Mouse (Mus musculus): ENCODE measurements around the gene Ptprk.

Gene Ptprk

GRCm38 (mm10) chr10:28491006-28491405 lies 416.4 kb downstream of the Ptprk start:
- Histone ChIP-seq H3K4me1 (replicated peaks; ENCODE audit: low read depth, low read length) (peaks cover 23% of the 10 kb centered on the region), H3K9me3 (ENCODE audit: low read length) (peaks cover under 1% of the 10 kb centered on the region; the same call in 1 of the 2 replicates), H3K27me3 (ENCODE audit: insufficient read depth, low read length) (no peaks in the 10 kb centered on the region), H3K4me3 (replicated peaks; ENCODE audit: low read length) (no peak overlapping the region), H3K36me3 (ENCODE audit: insufficient read depth, low read length) (no peaks in the 10 kb centered on the region)
- TF ChIP-seq CTCF (conservative IDR thresholded peaks at IDR 0.05; ENCODE audit: low read length) (no peak), POU5F1 (IDR thresholded peaks at IDR 0.05; ENCODE audit: borderline replicate concordance, low read length) (no peak)

GRCm38 (mm10) chr10:28492206-28492605 lies 417.6 kb downstream of the Ptprk start:
- Histone ChIP-seq H3K4me3 (replicated peaks; ENCODE audit: low read length) (no peak overlapping the region), H3K36me3 (ENCODE audit: insufficient read depth, low read length) (no peaks in the 10 kb centered on the region), H3K27me3 (ENCODE audit: insufficient read depth, low read length) (no peaks in the 10 kb centered on the region), H3K4me1 (replicated peaks; ENCODE audit: low read depth, low read length) (peaks cover 23% of the 10 kb centered on the region), H3K9me3 (ENCODE audit: low read length) (no peaks in the 10 kb centered on the region)
- no peak for TF ChIP-seq POU5F1 (IDR thresholded peaks at IDR 0.05; ENCODE audit: borderline replicate concordance, low read length)
- TF ChIP-seq NANOG (IDR thresholded peaks at IDR 0.05; ENCODE audit: borderline replicate concordance, low read length), result no peak
- no peak for TF ChIP-seq CTCF (conservative IDR thresholded peaks at IDR 0.05; ENCODE audit: low read length)

- H3K4me1 ChIP-seq (replicated peaks; ENCODE audit: low read depth, low read length), result peaks cover 23% of the 10 kb centered on the region
- no peaks in the 10 kb centered on the region for H3K9me3 ChIP-seq (ENCODE audit: low read length)
- TF ChIP-seq CTCF (conservative IDR thresholded peaks at IDR 0.05; ENCODE audit: low read length), result no peak
- no peak for TF ChIP-seq POU5F1 (IDR thresholded peaks at IDR 0.05; ENCODE audit: borderline replicate concordance, low read length)
- TF ChIP-seq NANOG (IDR thresholded peaks at IDR 0.05; ENCODE audit: borderline replicate concordance, low read length), result no peak
- H3K4me3 ChIP-seq (replicated peaks; ENCODE audit: low read length), result peak overlapping the region; percentile 49
- H3K27me3 ChIP-seq (ENCODE audit: insufficient read depth, low read length), result no peaks in the 10 kb centered on the region
- H3K36me3 ChIP-seq (ENCODE audit: insufficient read depth, low read length), result no peaks in the 10 kb centered on the region
Measured at GRCm38 (mm10) chr10:28492870-28493269, 418.2 kb downstream of the Ptprk start.

- peaks cover 23% of the 10 kb centered on the region for H3K4me1 ChIP-seq (replicated peaks; ENCODE audit: low read depth, low read length)
- no peaks in the 10 kb centered on the region for H3K9me3 ChIP-seq (ENCODE audit: low read length)
- TF ChIP-seq POU5F1 (IDR thresholded peaks at IDR 0.05; ENCODE audit: borderline replicate concordance, low read length) (no peak), NANOG (IDR thresholded peaks at IDR 0.05; ENCODE audit: borderline replicate concordance, low read length) (peak; percentile 37; the same call in 1 of the 2 replicates)
- peak overlapping the region; percentile 49 for H3K4me3 ChIP-seq (replicated peaks; ENCODE audit: low read length)
- no peaks in the 10 kb centered on the region for H3K36me3 ChIP-seq (ENCODE audit: insufficient read depth, low read length)
- no peaks in the 10 kb centered on the region for H3K27me3 ChIP-seq (ENCODE audit: insufficient read depth, low read length)
Measured at GRCm38 (mm10) chr10:28493271-28493861, 418.7 kb downstream of the Ptprk start.

GRCm38 (mm10) chr10:28497791-28498190 lies 423.2 kb downstream of the Ptprk start:
- H3K4me3 ChIP-seq (replicated peaks; ENCODE audit: low read length), result no peak overlapping the region
- TF ChIP-seq NANOG (IDR thresholded peaks at IDR 0.05; ENCODE audit: borderline replicate concordance, low read length) (no peak), CTCF (conservative IDR thresholded peaks at IDR 0.05; ENCODE audit: low read length) (no peak), POU5F1 (IDR thresholded peaks at IDR 0.05; ENCODE audit: borderline replicate concordance, low read length) (no peak)
- H3K27me3 ChIP-seq (ENCODE audit: insufficient read depth, low read length), result no peaks in the 10 kb centered on the region

GRCm38 (mm10) chr10:28498504-28498903 lies 423.9 kb downstream of the Ptprk start:
- H3K4me1 ChIP-seq (replicated peaks; ENCODE audit: low read depth, low read length), result peaks cover 9% of the 10 kb centered on the region
- H3K4me3 ChIP-seq (replicated peaks; ENCODE audit: low read length), result no peak overlapping the region
- H3K9me3 ChIP-seq (ENCODE audit: low read length), result no peaks in the 10 kb centered on the region
- no peak for TF ChIP-seq CTCF (conservative IDR thresholded peaks at IDR 0.05; ENCODE audit: low read length)
- no peak for TF ChIP-seq NANOG (IDR thresholded peaks at IDR 0.05; ENCODE audit: borderline replicate concordance, low read length)
- TF ChIP-seq POU5F1 (IDR thresholded peaks at IDR 0.05; ENCODE audit: borderline replicate concordance, low read length), result no peak
- H3K27me3 ChIP-seq (ENCODE audit: insufficient read depth, low read length), result no peaks in the 10 kb centered on the region
- no peaks in the 10 kb centered on the region for H3K36me3 ChIP-seq (ENCODE audit: insufficient read depth, low read length)

More at GRCm38 (mm10) chr10:28497791-28498190, 423.2 kb downstream of the Ptprk start:
- H3K9me3 ChIP-seq (ENCODE audit: low read length), result no peaks in the 10 kb centered on the region
- peaks cover 16% of the 10 kb centered on the region for H3K4me1 ChIP-seq (replicated peaks; ENCODE audit: low read depth, low read length)
- no peaks in the 10 kb centered on the region for H3K36me3 ChIP-seq (ENCODE audit: insufficient read depth, low read length)

- H3K27me3 ChIP-seq (ENCODE audit: insufficient read depth, low read length), result no peaks in the 10 kb centered on the region
- H3K9me3 ChIP-seq (ENCODE audit: low read length), result no peaks in the 10 kb centered on the region
- H3K4me1 ChIP-seq (replicated peaks; ENCODE audit: low read depth, low read length), result peaks cover 14% of the 10 kb centered on the region
- TF ChIP-seq CTCF (conservative IDR thresholded peaks at IDR 0.05; ENCODE audit: low read length), result no peak
- no peak for TF ChIP-seq NANOG (IDR thresholded peaks at IDR 0.05; ENCODE audit: borderline replicate concordance, low read length)
- no peak for TF ChIP-seq POU5F1 (IDR thresholded peaks at IDR 0.05; ENCODE audit: borderline replicate concordance, low read length)
- no peak overlapping the region for H3K4me3 ChIP-seq (replicated peaks; ENCODE audit: low read length)
- no peaks in the 10 kb centered on the region for H3K36me3 ChIP-seq (ENCODE audit: insufficient read depth, low read length)
Measured at GRCm38 (mm10) chr10:28513601-28514000, 439.0 kb downstream of the Ptprk start.

- Histone ChIP-seq H3K36me3 (ENCODE audit: insufficient read depth, low read length) (no peaks in the 10 kb centered on the region), H3K4me3 (replicated peaks; ENCODE audit: low read length) (no peak overlapping the region), H3K9me3 (ENCODE audit: low read length) (no peaks in the 10 kb centered on the region), H3K27me3 (ENCODE audit: insufficient read depth, low read length) (no peaks in the 10 kb centered on the region), H3K4me1 (replicated peaks; ENCODE audit: low read depth, low read length) (peaks cover 15% of the 10 kb centered on the region)
- TF ChIP-seq POU5F1 (IDR thresholded peaks at IDR 0.05; ENCODE audit: borderline replicate concordance, low read length), result no peak
- no peak for TF ChIP-seq NANOG (IDR thresholded peaks at IDR 0.05; ENCODE audit: borderline replicate concordance, low read length)
- no peak for TF ChIP-seq CTCF (conservative IDR thresholded peaks at IDR 0.05; ENCODE audit: low read length)
Measured at GRCm38 (mm10) chr10:28516147-28516546, 441.5 kb downstream of the Ptprk start.

- Histone ChIP-seq H3K27me3 (ENCODE audit: insufficient read depth, low read length) (no peaks in the 10 kb centered on the region), H3K4me3 (replicated peaks; ENCODE audit: low read length) (no peak overlapping the region), H3K36me3 (ENCODE audit: insufficient read depth, low read length) (no peaks in the 10 kb centered on the region), H3K4me1 (replicated peaks; ENCODE audit: low read depth, low read length) (peaks cover 15% of the 10 kb centered on the region), H3K9me3 (ENCODE audit: low read length) (no peaks in the 10 kb centered on the region)
- no peak for TF ChIP-seq POU5F1 (IDR thresholded peaks at IDR 0.05; ENCODE audit: borderline replicate concordance, low read length)
- TF ChIP-seq CTCF (conservative IDR thresholded peaks at IDR 0.05; ENCODE audit: low read length), result no peak
- TF ChIP-seq NANOG (IDR thresholded peaks at IDR 0.05; ENCODE audit: borderline replicate concordance, low read length), result no peak
Measured at GRCm38 (mm10) chr10:28518297-28518696, 443.7 kb downstream of the Ptprk start.

Data from E14TG2a.4 (cell line).